Mouse (Mus musculus) olfactory bulb, adult 2 months (tissue): ENCODE measurements at regions not wholly inside any gene's neighbourhood (a gene's known extent, or its start where the extent isn't known, plus 50 kb on each side); places are given as distances from the start of the nearest gene placed in this dataset.

ENCODE experiments used
- CTCF ChIP-seq: fragments of 200-500 bp; IDR thresholded peaks from 2 replicates; pipeline ENCODE4 v1.5.1; 2012; ENCODE audit warnings: low read depth, mild to moderate bottlenecking, low read length, moderate library complexity; ENCODE audit not compliant: insufficient read depth
- POLR2A ChIP-seq: fragments of 200-500 bp; IDR thresholded peaks from 2 replicates; pipeline ENCODE4 v1.6.1; 2012; ENCODE audit warnings: mild to moderate bottlenecking, low read depth, low read length, moderate library complexity; ENCODE audit not compliant: insufficient read depth

DNA sequence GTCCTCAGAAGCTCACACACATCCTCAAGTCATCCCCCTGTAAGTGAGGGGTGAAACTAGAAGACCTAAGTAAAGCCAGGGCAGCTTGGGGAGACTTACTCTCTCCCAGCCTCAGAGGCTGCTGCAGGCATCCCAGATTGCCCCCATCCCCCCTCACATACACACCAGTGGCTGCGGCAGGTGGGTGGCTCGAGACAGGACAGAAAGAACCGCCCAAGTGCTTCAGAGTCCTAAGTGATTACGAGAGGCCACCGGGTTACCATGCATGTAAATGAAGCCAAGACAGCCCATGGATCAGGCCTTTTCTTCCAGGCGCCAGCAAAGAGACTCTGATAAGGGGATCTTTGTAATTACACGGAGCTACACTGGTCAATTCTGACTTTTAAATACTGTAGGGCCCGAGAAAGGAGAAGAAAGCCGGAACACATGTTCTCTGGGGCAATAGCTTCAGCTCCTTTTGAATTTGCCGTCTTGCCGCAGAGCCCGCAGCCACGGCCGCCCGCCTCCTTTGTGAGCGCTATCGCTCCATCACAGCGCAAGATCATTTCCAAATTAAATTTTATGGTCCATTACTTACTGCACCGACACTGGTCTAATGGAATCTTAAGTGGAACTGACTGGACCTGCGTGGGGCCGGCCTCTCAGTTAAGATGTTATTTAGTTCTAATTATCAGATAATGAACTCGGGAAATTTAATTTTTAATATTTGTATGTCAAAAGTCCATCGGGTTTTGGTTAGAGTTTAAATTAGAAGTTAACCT lies 68.1 kb upstream of the Nkx1-1 start:
- TF ChIP-seq CTCF (no peak), POLR2A (no peak)
